Mouse (Mus musculus): Measurements from ENCODE around the gene Tmprss11a.

The Tmprss11a gene

DNA sequence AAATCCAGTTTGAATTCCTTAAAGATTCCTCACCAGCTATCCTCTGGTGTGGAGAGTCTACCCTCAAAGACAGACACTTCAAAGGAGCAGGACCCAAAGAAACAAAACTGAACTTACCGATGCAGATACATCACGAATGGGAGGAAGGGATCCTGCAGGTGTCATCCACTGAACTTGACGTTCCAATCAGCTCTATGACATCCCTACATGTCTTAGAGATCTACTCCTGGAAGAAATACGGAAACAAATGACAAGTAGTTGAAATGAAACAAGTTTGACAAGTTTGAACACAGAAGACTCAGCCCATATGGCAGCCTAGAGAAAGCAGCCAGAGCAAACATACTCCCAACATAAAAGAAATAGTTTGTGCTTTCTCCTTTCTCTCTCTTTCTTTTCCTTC, at the start of gene Tmprss11a:
Tmprss11a (minus strand) TSS at position 101 of the 400 bp plus-strand sequence.
- DNase-seq, result no peak

DNA sequence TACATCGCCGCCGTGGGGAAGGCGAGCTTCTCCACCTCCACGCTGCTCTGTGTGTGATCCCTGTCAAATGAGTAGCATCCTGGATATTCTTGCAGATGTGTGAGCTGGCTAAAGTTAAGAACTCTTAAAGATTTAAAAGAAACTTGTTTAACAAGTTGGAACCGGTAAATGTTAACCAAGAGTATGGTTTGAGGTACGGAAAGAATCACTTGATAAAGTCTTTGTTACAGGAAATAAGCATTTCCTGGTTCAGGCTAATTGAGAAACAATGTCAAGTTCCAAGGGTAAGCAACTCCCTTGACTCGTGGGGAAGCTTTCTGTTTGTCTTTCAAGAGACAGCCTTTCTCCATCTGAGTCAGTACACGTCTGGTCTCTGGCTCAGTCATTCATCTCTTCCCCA, 49.7 kb upstream of the Tmprss11a start, which contains the start of gene Tmprss11g:
Tmprss11g (minus strand) TSS at position 101 of the 400 bp plus-strand sequence.
- DNase-seq, result no peak

GRCm38 (mm10) chr5:86511538-86511937, 42.7 kb upstream of the Tmprss11a start:
- DNase-seq, result no peak

GRCm38 (mm10) chr5:86493453-86493852, 24.7 kb upstream of the Tmprss11a start:
- DNase-seq, result no peak

- no peak for DNase-seq
Observed at GRCm38 (mm10) chr5:86482562-86482961, 13.8 kb upstream of the Tmprss11a start.

DNA sequence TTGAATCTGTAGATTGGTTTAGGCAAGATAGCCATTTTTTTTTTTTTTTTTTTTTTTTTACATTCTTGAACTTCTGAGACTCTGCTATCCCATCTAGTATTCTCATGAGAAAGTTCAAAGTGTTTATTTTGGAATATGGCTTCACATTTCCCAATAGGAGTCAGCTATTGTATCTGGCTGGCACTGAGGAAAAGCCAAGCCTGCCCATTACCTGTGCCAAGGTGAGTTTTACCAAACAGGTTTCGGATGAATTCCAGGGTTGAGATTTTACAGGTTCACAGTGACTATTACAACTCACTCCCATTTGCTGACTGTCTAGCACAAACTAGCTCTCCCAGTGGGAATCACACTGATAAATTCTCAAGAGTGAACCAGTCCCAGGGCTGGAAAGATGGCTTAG, 13.2 kb upstream of the Tmprss11a start:
- DNase-seq, result no peak

GRCm38 (mm10) chr5:86473859-86474258, 5.1 kb upstream of the Tmprss11a start:
- no peak for DNase-seq

- no peak for DNase-seq
Observed at GRCm38 (mm10) chr5:86439306-86439705, 29.5 kb downstream of the Tmprss11a start.

- no peak for DNase-seq
Observed at GRCm38 (mm10) chr5:86438548-86438947, 30.2 kb downstream of the Tmprss11a start.

DNA sequence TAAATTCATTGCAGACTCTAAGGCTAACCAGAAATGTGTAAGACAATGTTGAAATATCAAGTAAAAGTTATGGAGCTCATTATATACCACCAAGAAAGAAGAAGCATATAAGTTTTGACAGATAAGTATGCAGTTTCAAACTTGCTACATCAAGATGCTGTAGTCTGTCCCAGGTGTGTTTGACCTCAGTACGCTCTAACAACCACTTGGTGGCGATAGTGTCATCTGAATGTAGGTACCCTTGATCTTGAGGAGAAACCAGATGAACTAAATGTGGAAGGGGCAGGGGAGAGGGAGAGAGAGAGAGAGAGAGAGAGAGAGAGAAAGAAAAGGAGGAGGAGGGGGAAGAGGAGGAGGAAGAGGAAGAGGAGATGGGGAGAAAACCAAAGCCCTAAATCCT, 36.1 kb downstream of the Tmprss11a start:
- DNase-seq, result peak; percentile 2

DNA sequence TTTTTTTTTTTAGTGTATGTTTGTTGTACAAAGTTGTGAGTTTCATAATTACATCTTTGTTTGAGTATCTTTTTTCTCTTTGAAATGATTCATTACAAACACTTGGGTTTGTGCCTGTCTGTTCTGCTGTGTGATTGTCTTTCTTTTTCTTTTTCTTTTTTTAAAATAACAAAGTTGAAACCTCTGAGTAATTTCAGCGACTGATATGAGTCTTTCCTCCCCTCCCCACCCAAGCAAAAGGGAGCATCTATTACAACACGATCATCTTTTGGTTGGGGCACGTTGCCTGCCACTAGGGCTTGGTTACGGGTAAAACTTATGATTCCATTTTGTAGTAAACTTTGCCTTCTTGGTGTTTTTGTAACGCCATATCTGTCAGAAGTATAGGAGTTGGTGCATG, 37.7 kb downstream of the Tmprss11a start:
- DNase-seq, result no peak

- no peak for DNase-seq
Observed at GRCm38 (mm10) chr5:86421323-86422028, 47.3 kb downstream of the Tmprss11a start.

DNA sequence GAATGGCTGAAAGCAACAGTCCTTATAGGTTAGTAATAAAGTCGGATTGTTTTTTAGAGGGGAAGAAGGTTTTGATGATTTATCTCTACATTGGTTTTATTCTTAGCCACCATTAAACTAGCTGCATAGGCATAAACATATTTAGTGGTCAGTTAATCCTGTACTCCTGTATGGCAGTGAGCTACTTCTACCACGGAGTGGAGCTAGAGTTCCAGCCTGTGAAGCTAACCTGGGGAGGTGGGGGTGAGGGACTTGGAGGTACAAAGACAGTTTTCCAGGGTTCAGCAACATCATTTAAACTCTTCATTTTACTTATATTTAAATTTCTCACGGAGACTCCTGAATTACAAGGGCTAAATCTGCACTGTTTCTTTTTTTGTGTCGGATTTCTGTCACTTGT, 49.3 kb downstream of the Tmprss11a start:
- no peak for DNase-seq

- no peak for DNase-seq
Observed at GRCm38 (mm10) chr5:86414280-86414679, 54.5 kb downstream of the Tmprss11a start.

DNA sequence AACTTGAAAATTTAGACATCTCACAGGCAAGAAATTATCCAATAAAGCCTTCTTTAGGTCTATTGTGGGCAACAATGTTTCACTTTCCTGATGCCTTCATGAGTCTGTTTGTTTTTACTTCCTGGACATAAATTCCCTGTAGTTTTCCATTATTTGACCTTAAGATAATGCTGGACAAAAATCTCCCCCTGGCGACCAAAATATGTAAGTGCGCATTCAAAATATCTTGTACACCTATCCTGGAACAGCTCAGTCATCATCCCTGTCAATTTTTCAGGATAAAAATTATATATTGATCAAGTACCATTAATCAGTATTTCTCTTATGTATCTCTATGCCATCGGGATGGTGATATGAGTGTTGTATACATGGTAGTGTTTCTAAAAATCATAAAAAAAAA, 58.0 kb downstream of the Tmprss11a start:
- DNase-seq, result peak; percentile 7

DNA sequence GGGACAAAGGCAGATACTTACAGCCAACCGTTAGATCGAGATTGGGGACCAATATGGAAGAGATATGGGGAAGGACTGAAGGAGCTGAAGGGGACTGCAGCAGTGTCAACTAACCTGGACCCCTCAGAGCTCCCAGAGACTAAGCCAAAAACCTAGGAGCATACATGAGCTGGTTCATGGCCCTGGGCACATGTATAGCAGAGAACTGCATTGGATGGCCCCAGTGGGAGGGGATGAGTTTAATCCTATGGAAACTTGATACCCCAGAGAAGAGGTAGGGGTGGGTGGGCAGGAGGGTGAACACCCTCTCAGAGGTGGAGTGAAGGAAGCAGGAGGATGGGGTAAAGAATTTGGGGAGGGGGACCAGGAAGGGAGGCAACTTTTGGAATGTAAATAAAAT, 60.8 kb downstream of the Tmprss11a start:
- DNase-seq, result no peak

DNA sequence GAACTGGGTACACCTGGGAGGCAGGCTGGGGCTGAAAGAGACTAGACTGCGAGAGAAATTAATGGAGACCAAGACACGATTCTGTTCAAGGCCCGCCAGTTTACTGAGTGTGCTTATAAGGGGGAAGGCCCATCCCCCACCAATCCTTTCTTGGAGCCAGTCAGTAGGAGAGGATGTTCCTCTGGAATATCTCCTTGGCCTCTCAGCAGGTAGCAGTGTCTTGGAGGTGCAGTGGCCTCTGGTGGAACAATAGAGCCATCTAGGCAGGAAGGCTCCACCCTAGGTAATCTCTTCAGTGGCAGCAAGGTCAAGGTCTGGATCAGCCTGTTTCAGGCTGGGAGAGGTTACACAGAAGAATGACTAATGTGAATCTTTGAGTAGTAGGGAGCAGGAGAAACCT, 61.6 kb downstream of the Tmprss11a start:
- no peak for DNase-seq

DNA sequence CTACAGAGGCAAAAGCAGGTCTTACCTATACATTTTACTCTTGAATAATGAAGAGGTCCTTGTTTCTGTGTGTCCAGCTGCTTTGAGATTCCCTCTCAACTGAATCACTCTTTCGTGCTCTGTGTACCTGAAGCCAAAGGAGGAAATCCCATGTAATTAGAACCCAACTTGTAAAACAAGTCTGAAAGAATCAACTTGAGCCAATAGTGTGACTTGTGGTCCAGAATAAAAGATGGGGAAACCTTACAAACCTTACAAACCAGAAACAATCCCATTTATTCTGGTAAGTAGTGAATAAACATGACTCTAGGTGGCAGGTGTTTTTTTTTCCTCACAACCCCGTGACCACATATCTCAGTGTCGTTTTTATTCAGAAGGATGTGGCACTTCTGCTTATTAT, 95.5 kb downstream of the Tmprss11a start, which contains the start of gene Tmprss11d:
Tmprss11d (minus strand) TSS at position 101 of the 400 bp plus-strand sequence.
- DNase-seq, result no peak

Data from lung, postnatal 14 days (tissue).